Mouse (Mus musculus): ENCODE data around the gene Slc13a2. TPM values are rescaled to one million over a fixed set of nuclear protein-coding genes. Genes with fewer than 3 reads are reported as not detected.

The Slc13a2 gene
- polyA plus RNA-seq, 1 experiment from 2014 or later: not detected

- Histone ChIP-seq H3K36me3 (ENCODE audit: control insufficient read depth, insufficient read depth, low read length) (peaks cover 24% of the 10 kb centered on the region), H3K4me3 (ENCODE audit: low read depth, low read length) (no peak overlapping the region), H3K27me3 (replicated peaks; ENCODE audit: control insufficient read depth, insufficient read depth, low read length) (no peaks in the 10 kb centered on the region), H3K9me3 (ENCODE audit: control insufficient read depth, low read length) (no peaks in the 10 kb centered on the region), H3K9ac (ENCODE audit: low read depth, low read length) (no peak overlapping the region), H3K27ac (replicated peaks; ENCODE audit: low read depth, low read length) (no peak overlapping the region), H3K4me2 (ENCODE audit: low read depth, low read length) (no peak overlapping the region), H3K4me1 (ENCODE audit: control insufficient read depth, insufficient read depth, low read length) (peaks cover 21% of the 10 kb centered on the region)
- DNase-seq (ENCODE audit: low spot score): no peak
- 60% methylated on average over 7 of the region's 7 CpGs for WGBS
- no peak for ATAC-seq (ENCODE audit: low read depth)
These were observed 73.5 kb downstream of the Slc13a2 start for GRCm38 (mm10) chr11:78348474-78348873.

DNA sequence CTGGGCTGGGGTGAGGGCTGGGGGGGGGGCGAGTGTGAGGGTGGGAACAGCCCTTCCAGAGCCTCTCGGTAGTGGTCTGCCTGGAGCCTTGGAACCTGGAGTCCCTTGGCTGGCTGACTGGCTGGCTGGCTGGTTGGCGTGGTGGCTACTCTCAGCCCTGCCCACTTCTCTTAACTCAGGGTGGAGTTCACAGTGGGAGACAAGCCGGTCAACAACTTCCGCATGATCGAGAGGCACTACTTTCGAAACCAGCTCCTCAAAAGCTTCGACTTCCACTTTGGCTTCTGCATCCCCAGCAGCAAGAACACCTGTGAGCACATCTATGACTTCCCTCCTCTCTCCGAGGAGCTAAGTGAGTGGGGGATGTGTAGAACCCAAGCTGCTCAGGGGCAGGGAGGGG is 74.1 kb downstream of the Slc13a2 start:
- Histone ChIP-seq H3K4me2 (ENCODE audit: low read depth, low read length) (no peak overlapping the region), H3K9me3 (ENCODE audit: control insufficient read depth, low read length) (no peaks in the 10 kb centered on the region), H3K27ac (replicated peaks; ENCODE audit: low read depth, low read length) (no peak overlapping the region), H3K4me3 (ENCODE audit: low read depth, low read length) (no peak overlapping the region), H3K4me1 (ENCODE audit: control insufficient read depth, insufficient read depth, low read length) (peaks cover 21% of the 10 kb centered on the region), H3K27me3 (replicated peaks; ENCODE audit: control insufficient read depth, insufficient read depth, low read length) (no peaks in the 10 kb centered on the region), H3K9ac (ENCODE audit: low read depth, low read length) (no peak overlapping the region), H3K36me3 (ENCODE audit: control insufficient read depth, insufficient read depth, low read length) (peaks cover 24% of the 10 kb centered on the region)
- DNase-seq (ENCODE audit: low spot score): no peak
- ATAC-seq (ENCODE audit: low read depth): no peak
- 81% methylated on average over 8 of the region's 9 CpGs for WGBS

Other genes with a start within 250 kb of the Slc13a2 start
- gene Nek8, start 245.5 kb downstream of the Slc13a2 start, polyA plus RNA-seq (2014; fragmentation: Nextera tagmentation; extraction: Ambion mirVana): 10.8 and 12.6 TPM in 2 replicates
- gene Tlcd1, start 245.5 kb downstream of the Slc13a2 start, polyA plus RNA-seq (2014; fragmentation: Nextera tagmentation; extraction: Ambion mirVana): 22.2 and 23.8 TPM in 2 replicates
- gene Rpl23a, start 238.6 kb downstream of the Slc13a2 start, polyA plus RNA-seq (2014; fragmentation: Nextera tagmentation; extraction: Ambion mirVana): 1,626 and 1,746 TPM in 2 replicates
- 136 and 156 TPM in 2 replicates for gene Rab34, start 233.8 kb downstream of the Slc13a2 start, polyA plus RNA-seq (2014; fragmentation: Nextera tagmentation; extraction: Ambion mirVana)
- gene Proca1, start 228.8 kb downstream of the Slc13a2 start, polyA plus RNA-seq (2014; fragmentation: Nextera tagmentation; extraction: Ambion mirVana): 2.4 and 2.7 TPM in 2 replicates
- 93.1 and 103 TPM in 2 replicates for gene Sdf2, start 176.5 kb downstream of the Slc13a2 start, polyA plus RNA-seq (2014; fragmentation: Nextera tagmentation; extraction: Ambion mirVana)
- gene Supt6, start 176.2 kb downstream of the Slc13a2 start, polyA plus RNA-seq (2014; fragmentation: Nextera tagmentation; extraction: Ambion mirVana): 26.6 and 28.7 TPM in 2 replicates
- 73.6 and 78.9 TPM in 2 replicates for gene 2610507B11Rik, start 160.5 kb downstream of the Slc13a2 start, polyA plus RNA-seq (2014; fragmentation: Nextera tagmentation; extraction: Ambion mirVana)
- gene BC030499, start 131.4 kb downstream of the Slc13a2 start, polyA plus RNA-seq (2014; fragmentation: Nextera tagmentation; extraction: Ambion mirVana): 0.11 and 0.31 TPM in 2 replicates
- gene Spag5, start 120.7 kb downstream of the Slc13a2 start, polyA plus RNA-seq (2014; fragmentation: Nextera tagmentation; extraction: Ambion mirVana): 23.8 and 25.3 TPM in 2 replicates
- 20.4 and 24.1 TPM in 2 replicates for gene Aldoc, start 99.2 kb downstream of the Slc13a2 start, polyA plus RNA-seq (2014; fragmentation: Nextera tagmentation; extraction: Ambion mirVana)
- 72.3 and 82.1 TPM in 2 replicates for gene Pigs, start 93.8 kb downstream of the Slc13a2 start, polyA plus RNA-seq (2014; fragmentation: Nextera tagmentation; extraction: Ambion mirVana)
- gene Unc119, start 78.7 kb downstream of the Slc13a2 start, polyA plus RNA-seq (2014; fragmentation: Nextera tagmentation; extraction: Ambion mirVana): 39.9 and 46.1 TPM in 2 replicates
- 1.4 and 1.6 TPM in 2 replicates for gene Foxn1, start 35.7 kb downstream of the Slc13a2 start, polyA plus RNA-seq (2014; fragmentation: Nextera tagmentation; extraction: Ambion mirVana)
- 12.6 and 14.8 TPM in 2 replicates for gene Slc46a1, start 43.5 kb upstream of the Slc13a2 start, polyA plus RNA-seq (2014; fragmentation: Nextera tagmentation; extraction: Ambion mirVana)
- gene Sarm1, start 75.5 kb upstream of the Slc13a2 start, polyA plus RNA-seq (2014; fragmentation: Nextera tagmentation; extraction: Ambion mirVana): 3.9 and 4.0 TPM in 2 replicates
- gene Vtn, start 76.9 kb upstream of the Slc13a2 start, polyA plus RNA-seq (2014; fragmentation: Nextera tagmentation; extraction: Ambion mirVana): 9.9 and 11.3 TPM in 2 replicates
- 0.17 TPM in 1 of 2 replicates, not detected in the other for gene Sebox, start 81.2 kb upstream of the Slc13a2 start, polyA plus RNA-seq (2014; fragmentation: Nextera tagmentation; extraction: Ambion mirVana)
- gene Tmem199, start 90.0 kb upstream of the Slc13a2 start, polyA plus RNA-seq (2014; fragmentation: Nextera tagmentation; extraction: Ambion mirVana): 39.0 and 39.8 TPM in 2 replicates
- gene Poldip2, start 90.0 kb upstream of the Slc13a2 start, polyA plus RNA-seq (2014; fragmentation: Nextera tagmentation; extraction: Ambion mirVana): 152 and 156 TPM in 2 replicates
- 76.0 and 83.0 TPM in 2 replicates for gene Tnfaip1, start 114.1 kb upstream of the Slc13a2 start, polyA plus RNA-seq (2014; fragmentation: Nextera tagmentation; extraction: Ambion mirVana)
- 172 and 178 TPM in 2 replicates for gene Ift20, start 114.1 kb upstream of the Slc13a2 start, polyA plus RNA-seq (2014; fragmentation: Nextera tagmentation; extraction: Ambion mirVana)
- gene Tmem97, start 128.6 kb upstream of the Slc13a2 start, polyA plus RNA-seq (2014; fragmentation: Nextera tagmentation; extraction: Ambion mirVana): 86.9 and 88.2 TPM in 2 replicates